Mouse (Mus musculus) midbrain, embryonic 11.5 days (tissue): ENCODE measurements around the gene Lrfn4. TPM values are rescaled to one million over a fixed set of nuclear protein-coding genes. Genes with fewer than 3 reads are reported as not detected.
A peak's percentile ranks its signal among the peaks of the same experiment; 100 is the strongest.
"Not testable (repeated sequence)": the region's sequence is repeated elsewhere in the genome, so short reads cannot be mapped to it uniquely, and the experiment has no call there.

Experiments
- ATAC-seq: fragments of 200-750 bp; cut with Nextera tagmentation; 2 replicates; pipeline ENCODE4 v1.8.0; 2017; ENCODE audit warnings: moderate TSS enrichment, moderate library complexity; ENCODE audit not compliant: low FRiP score
- DNase-seq: peaks from one replicate; pipeline ENCODE4 v3.0.0; 2015; ENCODE audit warnings: low spot score; ENCODE audit errors: missing footprints
- H3K27ac ChIP-seq: fragments of 300-500 bp; sonication (generic); 2 replicates; pipeline ENCODE4 v1.5.1; 2014; ENCODE audit warnings: low read depth, low read length
- H3K27me3 ChIP-seq: fragments of 300-500 bp; sonication (generic); 2 replicates; pipeline ENCODE4 v1.6.1; 2014; ENCODE audit warnings: mild to moderate bottlenecking, low read length, moderate library complexity, mixed read lengths; ENCODE audit not compliant: control insufficient read depth, insufficient read depth
- H3K36me3 ChIP-seq: fragments of 300-500 bp; sonication (generic); 2 replicates; pipeline ENCODE4 v1.6.1; 2014; ENCODE audit warnings: mild to moderate bottlenecking, low read length, moderate library complexity, mixed read lengths; ENCODE audit not compliant: control insufficient read depth, insufficient read depth
- H3K4me1 ChIP-seq: fragments of 300-500 bp; sonication (generic); 2 replicates; pipeline ENCODE4 v1.6.1; 2014; ENCODE audit warnings: low read length; ENCODE audit not compliant: control insufficient read depth, insufficient read depth
- H3K4me2 ChIP-seq: fragments of 300-500 bp; sonication (generic); 2 replicates; pipeline ENCODE4 v1.6.1; 2014; ENCODE audit warnings: mild to moderate bottlenecking, moderate library complexity
- H3K4me3 ChIP-seq: fragments of 300-500 bp; sonication (generic); 2 replicates; pipeline ENCODE4 v1.5.1; 2014; ENCODE audit warnings: low read depth, low read length
- H3K9ac ChIP-seq: fragments of 300-500 bp; sonication (generic); 2 replicates; pipeline ENCODE4 v1.6.1; 2014; ENCODE audit warnings: low read length
- H3K9me3 ChIP-seq: fragments of 300-500 bp; sonication (generic); 2 replicates; pipeline ENCODE4 v1.6.1; 2016; ENCODE audit warnings: low read length; ENCODE audit not compliant: control insufficient read depth
- WGBS: fragments of 180-500 bp; shearing (Covaris S2); extraction: QIAGEN DNeasy Blood & Tissue Kit; methylation state at CpG from one replicate; pipeline ENCODE4 v1.1.7; 2014; 5-methylcytosine and 5-hydroxymethylcytosine counted together
- polyA plus RNA-seq: library from polyadenylated mRNA; unstranded; fragments of >200 nt; fragmentation: Nextera tagmentation; extraction: Ambion mirVana; gene quantifications from 2 replicates; pipeline ENCODE4 v1.2.1, GENCODE M21; 2014

Gene Lrfn4
- polyA plus RNA-seq, 1 experiment from 2014 or later = 7.6 TPM

- Histone ChIP-seq H3K4me1 (no peaks in the 10 kb centered on the region), H3K36me3 (no peaks in the 10 kb centered on the region), H3K4me3 (no peak overlapping the region), H3K9ac (no peak overlapping the region), H3K9me3 (no peaks in the 10 kb centered on the region), H3K27ac (no peak overlapping the region), H3K27me3 (no peaks in the 10 kb centered on the region), H3K4me2 (no peak overlapping the region)
- ATAC-seq (no peak), DNase-seq (no peak)
- whole genome bisulfite sequencing = 76% methylated on average over 2 of the region's 2 CpGs
Observed at GRCm38 (mm10) chr19:4596071-4596470, 19.4 kb downstream of the Lrfn4 start.

GRCm38 (mm10) chr19:4593792-4594522 is 21.5 kb downstream of the Lrfn4 start:
- 49% methylated on average over 7 of the region's 7 CpGs for WGBS
- DNase-seq = peak; percentile 61

GRCm38 (mm10) chr19:4590025-4590424 is 25.4 kb downstream of the Lrfn4 start:
- 95% methylated on average over 3 of the region's 3 CpGs for WGBS
- no peak overlapping the region for H3K4me2 ChIP-seq

More at GRCm38 (mm10) chr19:4593792-4594522, 21.5 kb downstream of the Lrfn4 start:
- Histone ChIP-seq H3K27me3 (no peaks in the 10 kb centered on the region), H3K9ac (no peak overlapping the region), H3K9me3 (no peaks in the 10 kb centered on the region), H3K4me1 (no peaks in the 10 kb centered on the region), H3K4me3 (no peak overlapping the region), H3K27ac (no peak overlapping the region), H3K4me2 (no peak overlapping the region), H3K36me3 (no peaks in the 10 kb centered on the region)
- ATAC-seq = no peak

GRCm38 (mm10) chr19:4589081-4589480 is 26.4 kb downstream of the Lrfn4 start:
- Histone ChIP-seq H3K27me3 (no peaks in the 10 kb centered on the region), H3K9ac (no peak overlapping the region), H3K4me2 (no peak overlapping the region), H3K4me1 (no peaks in the 10 kb centered on the region), H3K9me3 (no peaks in the 10 kb centered on the region), H3K27ac (no peak overlapping the region), H3K36me3 (no peaks in the 10 kb centered on the region), H3K4me3 (no peak overlapping the region)
- DNase-seq (no peak), ATAC-seq (no peak)
- 87% methylated on average over 1 of the region's 1 CpGs for WGBS

More at GRCm38 (mm10) chr19:4590025-4590424, 25.4 kb downstream of the Lrfn4 start:
- H3K9ac ChIP-seq = no peak overlapping the region
- no peak overlapping the region for H3K27ac ChIP-seq
- no peaks in the 10 kb centered on the region for H3K9me3 ChIP-seq
- H3K27me3 ChIP-seq = no peaks in the 10 kb centered on the region
- H3K36me3 ChIP-seq = no peaks in the 10 kb centered on the region
- no peak overlapping the region for H3K4me3 ChIP-seq
- DNase-seq = no peak
- ATAC-seq = no peak
- H3K4me1 ChIP-seq = no peaks in the 10 kb centered on the region

GRCm38 (mm10) chr19:4588430-4588829 is 27.0 kb downstream of the Lrfn4 start:
- Histone ChIP-seq H3K27me3 (no peaks in the 10 kb centered on the region), H3K4me1 (no peaks in the 10 kb centered on the region), H3K9ac (no peak overlapping the region), H3K9me3 (no peaks in the 10 kb centered on the region), H3K36me3 (no peaks in the 10 kb centered on the region), H3K4me3 (no peak overlapping the region), H3K27ac (no peak overlapping the region), H3K4me2 (no peak overlapping the region)
- ATAC-seq = no peak
- DNase-seq = no peak
- whole genome bisulfite sequencing = 73% methylated on average over 3 of the region's 3 CpGs

- WGBS = 72% methylated on average over 2 of the region's 2 CpGs
- Histone ChIP-seq H3K4me3 (no peak overlapping the region), H3K4me2 (no peak overlapping the region), H3K9me3 (no peaks in the 10 kb centered on the region), H3K9ac (no peak overlapping the region), H3K27ac (no peak overlapping the region), H3K36me3 (no peaks in the 10 kb centered on the region), H3K4me1 (no peaks in the 10 kb centered on the region), H3K27me3 (no peaks in the 10 kb centered on the region)
- ATAC-seq = no peak
- no peak for DNase-seq
Observed at GRCm38 (mm10) chr19:4587426-4587825, 28.0 kb downstream of the Lrfn4 start.

GRCm38 (mm10) chr19:4586783-4587182 is 28.7 kb downstream of the Lrfn4 start:
- DNase-seq, ATAC-seq, H3K27me3 ChIP-seq, H3K4me1 ChIP-seq, H3K27ac ChIP-seq, H3K9ac ChIP-seq, H3K4me3 ChIP-seq, H3K36me3 ChIP-seq, H3K4me2 ChIP-seq, H3K9me3 ChIP-seq: not testable (repeated sequence)

GRCm38 (mm10) chr19:4583856-4584255 is 31.6 kb downstream of the Lrfn4 start:
- H3K4me3 ChIP-seq = no peak overlapping the region
- H3K27ac ChIP-seq = no peak overlapping the region
- H3K9me3 ChIP-seq = no peaks in the 10 kb centered on the region
- no peaks in the 10 kb centered on the region for H3K4me1 ChIP-seq
- no peak for ATAC-seq
- no peaks in the 10 kb centered on the region for H3K36me3 ChIP-seq
- H3K9ac ChIP-seq = no peak overlapping the region
- WGBS = 90% methylated on average over 2 of the region's 2 CpGs
- DNase-seq = no peak
- no peaks in the 10 kb centered on the region for H3K27me3 ChIP-seq
- no peak overlapping the region for H3K4me2 ChIP-seq

- no peak overlapping the region for H3K27ac ChIP-seq
- no peak for ATAC-seq
- no peaks in the 10 kb centered on the region for H3K9me3 ChIP-seq
- peak; percentile 56 for DNase-seq
- no peak overlapping the region for H3K4me3 ChIP-seq
- no peaks in the 10 kb centered on the region for H3K27me3 ChIP-seq
- 81% methylated on average over 5 of the region's 5 CpGs for whole genome bisulfite sequencing
- H3K36me3 ChIP-seq = no peaks in the 10 kb centered on the region
- no peak overlapping the region for H3K9ac ChIP-seq
- no peak overlapping the region for H3K4me2 ChIP-seq
- no peaks in the 10 kb centered on the region for H3K4me1 ChIP-seq
Observed at GRCm38 (mm10) chr19:4579296-4579695, 36.2 kb downstream of the Lrfn4 start.
